Mouse (Mus musculus) embryonic fibroblast, embryonic 13.5 days (primary cell): Measurements from ENCODE around the gene Gtpbp2.

Experiments
- CTCF ChIP-seq: IDR thresholded peaks from 2 replicates; pipeline ENCODE4 v1.5.1; 2011; ENCODE audit warnings: mild to moderate bottlenecking, control low read depth, low read length, moderate library complexity, borderline replicate concordance; ENCODE audit not compliant: insufficient read depth
- POLR2A ChIP-seq: IDR thresholded peaks from 2 replicates; pipeline ENCODE4 v1.6.1; 2011; ENCODE audit warnings: low read depth, mild to moderate bottlenecking, control low read depth, low read length, moderate library complexity

DNA sequence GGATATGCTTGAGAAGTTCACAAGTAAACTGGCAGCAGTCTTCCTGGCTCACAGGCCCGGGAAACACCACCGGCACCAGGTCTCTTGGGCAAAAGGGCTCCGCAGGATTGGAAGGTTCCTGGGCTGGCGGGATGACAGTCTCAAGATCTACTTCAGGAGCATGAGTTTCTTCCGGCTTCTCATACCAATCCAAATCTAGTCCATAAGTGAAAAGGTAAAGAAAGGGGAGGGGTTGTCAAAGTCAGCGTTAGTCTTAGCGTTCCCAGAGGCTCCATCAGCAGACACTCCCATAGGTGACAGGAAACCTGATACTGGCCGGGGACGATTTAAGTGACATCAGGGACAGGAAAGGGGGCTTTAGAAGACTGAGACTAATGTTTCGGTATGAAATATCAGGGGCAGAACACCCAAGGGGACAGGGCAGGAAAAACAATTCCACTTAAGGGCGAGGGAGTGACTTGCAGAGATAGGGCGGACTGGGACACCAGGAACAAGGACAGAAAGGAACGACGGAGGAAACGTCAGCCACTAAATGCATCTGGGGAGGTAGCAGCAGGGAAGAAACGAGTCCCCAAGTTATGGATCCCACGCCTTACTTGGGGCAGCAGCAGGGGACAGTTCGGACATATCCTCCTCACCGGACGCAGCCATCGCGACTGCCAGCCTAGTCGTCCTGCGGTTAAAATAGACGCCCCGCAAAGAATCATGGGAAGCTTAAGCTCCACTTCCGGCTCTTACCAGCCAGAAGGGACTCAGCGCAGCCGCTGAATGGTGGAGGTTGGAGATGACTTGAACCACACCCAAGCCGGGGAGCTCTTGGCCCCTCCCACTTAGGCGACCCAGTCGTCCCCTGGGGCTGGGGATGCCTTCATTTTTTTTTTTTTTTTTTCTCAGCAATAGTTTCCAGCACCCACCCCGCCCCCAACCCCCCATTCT lies 7.7 kb upstream of the Gtpbp2 start, which contains the start of gene Mad2l1bp:
- TF ChIP-seq CTCF (no peak), POLR2A (peak; percentile 99)
